Comparison of ENCODE assay signal across 8 mouse cellular contexts in the genomic region with DNA sequence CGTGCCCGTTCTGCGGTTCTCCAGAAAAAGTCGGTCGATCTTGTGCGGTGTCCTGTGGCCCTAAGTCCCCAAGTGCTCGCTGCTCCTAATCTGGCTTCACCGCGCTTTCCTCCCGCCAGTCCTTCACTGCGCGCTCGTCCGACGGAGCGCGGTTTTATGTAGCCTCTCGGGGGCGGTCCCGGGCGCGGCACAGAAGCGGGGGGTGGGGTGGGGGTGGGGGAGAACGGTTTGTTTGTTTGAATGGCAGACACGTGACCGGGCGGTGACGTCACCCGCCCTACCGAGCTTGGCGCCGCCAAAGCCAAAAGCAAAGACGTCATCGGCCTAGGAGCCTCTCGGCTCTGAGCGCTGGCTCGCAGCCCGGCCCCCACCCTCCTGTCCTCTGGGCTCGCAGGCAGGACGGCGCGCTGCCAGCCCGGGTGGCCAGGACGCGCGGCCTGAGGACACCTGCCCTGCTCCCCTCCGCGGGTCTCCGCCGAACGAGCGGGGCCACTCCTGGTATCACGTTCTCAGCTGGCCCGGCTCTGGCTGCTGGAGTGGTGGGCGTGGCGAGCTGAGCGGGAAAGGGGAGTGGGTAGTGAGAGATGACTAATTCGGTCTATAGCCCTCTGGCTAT. TPM values are rescaled to one million over a fixed set of nuclear protein-coding genes. Genes with fewer than 3 reads are reported as not detected.
DNase-seq lines count a peak whose midpoint lies in the region; ATAC-seq lines count a peak whose summit lies in the region.

No protein-coding gene starts in this region.

- peak overlapping the region; percentile 97 for H3K4me3 ChIP-seq in megakaryocyte, embryonic 14.5 days (replicated peaks)

- peak; percentile 99 for DNase-seq in ZHBTc4 (ENCODE audit: low read depth, low spot score)
- DNase-seq in gastrocnemius, adult 8-10 months (ENCODE audit: low spot score in 2 of 2), result peak; percentile 98 to 99
- DNase-seq in hindlimb bud, embryonic 11.5 days (ENCODE audit: extremely low spot score, low read depth, low spot score), result peak; percentile 81
- DNase-seq in left cerebral cortex, adult 8-10 months (ENCODE audit: low spot score in 2 of 2), result peak; percentile 93 to 97
- DNase-seq in right cerebral cortex, postnatal 10 days (ENCODE audit: low spot score in 2 of 2), result peak; percentile 97
- peak; percentile 92 for DNase-seq in urinary bladder, postnatal 25 days (ENCODE audit: low spot score)

- peaks cover 2% of the 10 kb centered on the region for H3K27me3 ChIP-seq in megakaryocyte, embryonic 14.5 days (replicated peaks)

- peak; percentile 53 for ATAC-seq in common myeloid progenitor, adult 5-6 weeks (replicated peaks; ENCODE audit: low read depth, poor library complexity, severe bottlenecking)

- H3K9me3 ChIP-seq in megakaryocyte, embryonic 14.5 days, result no peaks in the 10 kb centered on the region

- H3K4me1 ChIP-seq in megakaryocyte, embryonic 14.5 days, result peaks cover 80% of the 10 kb centered on the region

- H3K36me3 ChIP-seq in megakaryocyte, embryonic 14.5 days (replicated peaks; ENCODE audit: low read length), result peaks cover 20% of the 10 kb centered on the region

RNA-seq across cellular contexts. Expression of a gene that starts 52.8 kb away (rescaled TPM):
- 44.6 and 46.9 TPM in 2 replicates for total RNA-seq in common myeloid progenitor, adult 5-6 weeks (2017)
- 10 to 100 TPM; 42.1 to 62.2 (median 50.9) TPM for total RNA-seq in gastrocnemius, adult 8-10 months (2022)
- 100 to 1,000 TPM; 131 to 191 (median 161) TPM for total RNA-seq in left cerebral cortex, adult 8-10 months (2022)
- polyA plus RNA-seq in megakaryocyte, embryonic 14.5 days (2012; ENCODE audit: insufficient read depth, low replicate concordance), result 21.0 and 26.5 TPM in 2 replicates

RNA-seq across cellular contexts. Expression of a gene that starts 53.5 kb away (rescaled TPM):
- total RNA-seq in common myeloid progenitor, adult 5-6 weeks (2017), result 73.2 and 84.6 TPM in 2 replicates
- total RNA-seq in gastrocnemius, adult 8-10 months (2022), result 10 to 100 TPM; 49.6 to 99.2 (median 59.4) TPM
- total RNA-seq in left cerebral cortex, adult 8-10 months (2022), result 10 to 100 TPM; 21.6 to 50.5 (median 28.7) TPM
- 11.6 and 65.1 TPM in 2 replicates for polyA plus RNA-seq in megakaryocyte, embryonic 14.5 days (2012; ENCODE audit: insufficient read depth, low replicate concordance)

Comparison
In these comparisons a context has a peak if more than half of its experiments do, and no peak if none do; other contexts are left out.
1. Peak in every context shown above with its lines: DNase-seq, ATAC-seq and H3K4me3 ChIP-seq.